Mouse (Mus musculus) liver, adult 2 months (tissue): ENCODE data around the gene Fadd.

Experiments used
- CTCF ChIP-seq: fragments of 200-500 bp; IDR thresholded peaks from 2 replicates; pipeline ENCODE4 v1.5.1; 2011; ENCODE audit warnings: low read depth, low read length, control low read depth
- POLR2A ChIP-seq: fragments of 200-500 bp; IDR thresholded peaks from 2 replicates; pipeline ENCODE4 v1.6.1; 2011; ENCODE audit warnings: low read length, control low read depth; ENCODE audit not compliant: insufficient read depth; ENCODE audit errors: extremely low read depth

- TF ChIP-seq CTCF = no peak
- no peak for TF ChIP-seq POLR2A
These were observed 14.2 kb downstream of the Fadd start for GRCm38 (mm10) chr7:144568091-144568490.
